Mouse (Mus musculus) heart, embryonic 15.5 days (tissue): ENCODE data around the gene Tmem202. TPM values are rescaled to one million over a fixed set of nuclear protein-coding genes. Genes with fewer than 3 reads are reported as not detected.
A peak's percentile ranks its signal among the peaks of the same experiment; 100 is the strongest.

Source experiments
- ATAC-seq: fragments of 200-750 bp; cut with Nextera tagmentation; replicated peaks from 2 replicates; pipeline ENCODE4 v1.8.0; 2017; ENCODE audit warnings: low read depth, moderate TSS enrichment; ENCODE audit not compliant: insufficient number of reproducible peaks, insufficient read depth, low FRiP score
- H3K27ac ChIP-seq: fragments of 300-500 bp; sonication (generic); 2 replicates; pipeline ENCODE4 v1.5.1; 2015; ENCODE audit warnings: mild to moderate bottlenecking, inconsistent platforms
- H3K27me3 ChIP-seq: fragments of 300-500 bp; sonication (generic); 2 replicates; pipeline ENCODE4 v1.6.1; 2015; ENCODE audit warnings: inconsistent platforms
- H3K36me3 ChIP-seq: fragments of 300-500 bp; sonication (generic); 2 replicates; pipeline ENCODE4 v1.6.1; 2015; ENCODE audit warnings: mild to moderate bottlenecking, inconsistent platforms
- H3K4me1 ChIP-seq: fragments of 300-500 bp; sonication (generic); replicated peaks from 2 replicates; pipeline ENCODE4 v1.6.1; 2015; ENCODE audit warnings: inconsistent platforms
- H3K4me2 ChIP-seq: fragments of 300-500 bp; sonication (generic); 2 replicates; pipeline ENCODE4 v1.6.1; 2015; ENCODE audit warnings: inconsistent platforms, mild to moderate bottlenecking, moderate library complexity
- H3K4me3 ChIP-seq: fragments of 300-500 bp; sonication (generic); 2 replicates; pipeline ENCODE4 v1.5.1; 2015; ENCODE audit warnings: mild to moderate bottlenecking, inconsistent platforms
- H3K9ac ChIP-seq: fragments of 300-500 bp; sonication (generic); 2 replicates; pipeline ENCODE4 v1.6.1; 2015; ENCODE audit warnings: mild to moderate bottlenecking, inconsistent platforms
- H3K9me3 ChIP-seq: fragments of 300-500 bp; sonication (generic); replicated peaks from 2 replicates; pipeline ENCODE4 v1.6.1; 2016; ENCODE audit warnings: inconsistent platforms
- WGBS: fragments of 180-500 bp; shearing (Covaris S2); methylation state at CpG from one replicate; pipeline ENCODE4 v1.1.7; 2015; ENCODE audit warnings: mixed read lengths; 5-methylcytosine and 5-hydroxymethylcytosine counted together
- polyA plus RNA-seq: library from polyadenylated mRNA; unstranded; fragments of >200 nt; fragmentation: Nextera tagmentation; extraction: Ambion mirVana; gene quantifications from 2 replicates; pipeline ENCODE4 v1.2.1, GENCODE M21; 2015

The Tmem202 gene
- 0.13 and 0.19 TPM in 2 replicates for polyA plus RNA-seq

GRCm38 (mm10) chr9:59539441-59540137, at the start of gene Tmem202, which contains the start of gene Hexa:
TSS of gene Tmem202 (minus strand) at chr9:59539847.
TSS of gene Hexa (plus strand) at chr9:59539540.
- peak within 1 kb of the TSS; percentile 62 for H3K4me3 ChIP-seq
- H3K36me3 ChIP-seq: no peaks in the 10 kb centered on the region
- under 1% methylated on average over 55 of the region's 55 CpGs for WGBS
- H3K27me3 ChIP-seq: no peaks in the 10 kb centered on the region
- H3K9me3 ChIP-seq: no peaks in the 10 kb centered on the region
- ATAC-seq: peak; percentile 88
- peaks cover 30% of the 10 kb centered on the region for H3K4me1 ChIP-seq
- peak within 1 kb of the TSS; percentile 58 for H3K27ac ChIP-seq
- H3K9ac ChIP-seq: peak within 1 kb of the TSS; percentile 63
- peak within 1 kb of the TSS; percentile 77 for H3K4me2 ChIP-seq

DNA sequence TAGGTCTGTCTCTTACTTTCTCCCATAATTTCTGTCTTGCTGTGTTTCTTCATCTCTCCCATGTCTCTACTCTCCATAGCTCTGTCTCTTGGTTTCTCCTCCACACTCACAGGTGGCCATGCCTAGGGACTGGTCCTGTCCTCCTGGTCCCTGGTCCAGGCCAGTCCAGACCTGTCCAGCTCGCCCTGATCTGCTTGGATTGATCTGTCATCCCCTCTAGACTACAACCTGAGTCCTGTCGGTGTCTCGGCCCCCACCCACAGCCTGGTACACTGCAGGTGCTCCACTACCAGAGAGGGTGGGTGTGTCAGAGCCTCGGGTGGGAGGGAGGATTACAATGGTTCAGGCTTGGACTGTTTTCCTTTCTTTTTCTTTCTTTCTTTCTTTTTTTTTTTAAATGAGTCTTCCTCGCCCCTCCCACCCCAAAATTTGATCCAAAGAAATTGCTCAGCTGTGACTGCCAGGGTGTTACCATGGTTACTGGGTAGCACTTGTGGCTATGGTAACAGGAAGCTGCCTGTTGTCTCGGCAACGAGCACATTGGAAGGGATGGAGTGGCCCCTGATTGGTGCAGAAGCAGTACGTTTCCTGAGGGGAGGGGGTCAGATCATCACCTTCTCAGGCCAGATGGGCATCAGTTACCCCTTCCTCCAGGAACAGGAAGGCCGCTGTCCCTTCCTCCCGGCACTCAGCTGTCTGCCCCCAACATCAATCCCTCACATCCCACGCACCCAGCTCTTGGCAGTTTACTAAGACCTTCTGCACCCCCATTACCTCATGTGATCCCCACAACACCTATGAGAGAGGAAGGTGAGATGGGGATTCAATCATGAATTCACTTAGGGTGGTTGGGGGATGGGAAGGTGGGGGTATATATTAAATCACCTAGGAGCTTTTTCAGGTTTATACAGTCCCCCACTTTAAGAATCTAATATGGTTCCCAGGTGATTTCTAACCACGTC, 49.3 kb upstream of the Tmem202 start:
- Histone ChIP-seq H3K27ac (no peak overlapping the region), H3K4me2 (no peak overlapping the region), H3K27me3 (peaks cover 24% of the 10 kb centered on the region), H3K36me3 (no peaks in the 10 kb centered on the region), H3K4me3 (no peak overlapping the region), H3K9me3 (no peaks in the 10 kb centered on the region), H3K4me1 (0 out of 2 replicates have a peak, but pooled peaks cover 3% of the 10 kb centered on the region), H3K9ac (no peak overlapping the region)
- 40% methylated on average over 12 of the region's 12 CpGs for WGBS
- ATAC-seq: no peak

DNA sequence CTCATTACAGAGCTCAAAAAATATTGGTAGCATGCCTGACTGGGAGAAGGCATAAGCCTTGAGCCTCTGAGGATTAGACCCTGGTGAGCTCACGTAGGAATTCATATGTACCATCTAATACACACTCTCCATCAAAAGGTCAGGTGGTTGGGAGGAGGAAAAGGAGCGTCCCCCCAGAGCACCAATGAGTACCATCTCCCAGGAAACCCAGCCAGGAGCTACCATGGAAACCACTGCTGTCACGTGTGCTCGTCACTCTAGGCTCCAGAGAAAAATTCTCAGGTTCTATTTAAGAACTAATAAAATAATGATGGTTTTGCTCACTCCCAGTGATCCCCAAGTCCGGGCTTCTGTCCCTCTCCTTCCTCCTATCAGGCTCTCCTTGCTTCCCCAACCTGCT, 48.6 kb upstream of the Tmem202 start:
- no peak overlapping the region for H3K27ac ChIP-seq
- no peak overlapping the region for H3K4me3 ChIP-seq
- ATAC-seq: no peak
- no peaks in the 10 kb centered on the region for H3K36me3 ChIP-seq
- H3K9me3 ChIP-seq: no peaks in the 10 kb centered on the region
- H3K4me1 ChIP-seq: 0 out of 2 replicates have a peak, but pooled peaks cover 3% of the 10 kb centered on the region
- peaks cover 24% of the 10 kb centered on the region for H3K27me3 ChIP-seq
- H3K4me2 ChIP-seq: no peak overlapping the region
- WGBS: 65% methylated on average over 5 of the region's 5 CpGs
- no peak overlapping the region for H3K9ac ChIP-seq

DNA sequence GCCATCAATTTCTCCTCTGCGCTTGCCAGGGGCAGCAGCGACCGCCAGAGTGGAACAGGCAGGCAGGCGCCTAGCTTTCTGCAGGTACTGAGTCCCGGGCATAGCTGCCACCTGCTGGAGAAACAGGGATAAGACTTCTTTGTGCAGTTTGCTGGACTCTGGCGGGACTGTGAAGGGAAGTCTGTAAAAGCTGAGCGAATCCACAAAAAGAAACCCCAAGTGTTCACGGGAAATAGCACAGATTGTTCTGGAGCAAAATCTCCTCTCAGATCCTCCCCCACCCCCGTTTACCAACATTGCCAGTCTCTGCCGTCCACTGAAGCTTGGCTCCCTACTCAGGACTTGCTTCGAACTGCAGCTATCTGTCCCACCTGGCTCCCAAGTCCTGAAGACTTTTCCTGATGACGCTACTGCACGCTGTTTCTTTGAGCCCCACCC, 45.2 kb upstream of the Tmem202 start:
- Histone ChIP-seq H3K4me3 (peak overlapping the region; percentile 24), H3K9ac (0 out of 2 replicates have a peak overlapping the region, but pooled peaks have one; percentile 29)
- ATAC-seq: peak; percentile 64; the same call in 1 of the 2 replicates

GRCm38 (mm10) chr9:59578505-59578867, 38.8 kb upstream of the Tmem202 start:
- H3K9ac ChIP-seq: no peak overlapping the region
- H3K4me3 ChIP-seq: peak overlapping the region; percentile 57
- H3K27me3 ChIP-seq: peaks cover 59% of the 10 kb centered on the region
- no peaks in the 10 kb centered on the region for H3K36me3 ChIP-seq
- no peaks in the 10 kb centered on the region for H3K9me3 ChIP-seq
- H3K27ac ChIP-seq: no peak overlapping the region
- peak overlapping the region; percentile 82 for H3K4me2 ChIP-seq
- peak; percentile 23; the same call in 1 of the 2 replicates for ATAC-seq
- 2% methylated on average over 20 of the region's 20 CpGs for WGBS
- peaks cover 15% of the 10 kb centered on the region for H3K4me1 ChIP-seq

More for the DNA sequence above, 45.2 kb upstream of the Tmem202 start:
- WGBS: 5% methylated on average over 13 of the region's 13 CpGs
- H3K27me3 ChIP-seq: peaks cover 44% of the 10 kb centered on the region
- H3K4me2 ChIP-seq: peak overlapping the region; percentile 61
- no peaks in the 10 kb centered on the region for H3K9me3 ChIP-seq
- no peak overlapping the region for H3K27ac ChIP-seq
- H3K36me3 ChIP-seq: no peaks in the 10 kb centered on the region
- H3K4me1 ChIP-seq: 0 out of 2 replicates have a peak, but pooled peaks cover 3% of the 10 kb centered on the region

DNA sequence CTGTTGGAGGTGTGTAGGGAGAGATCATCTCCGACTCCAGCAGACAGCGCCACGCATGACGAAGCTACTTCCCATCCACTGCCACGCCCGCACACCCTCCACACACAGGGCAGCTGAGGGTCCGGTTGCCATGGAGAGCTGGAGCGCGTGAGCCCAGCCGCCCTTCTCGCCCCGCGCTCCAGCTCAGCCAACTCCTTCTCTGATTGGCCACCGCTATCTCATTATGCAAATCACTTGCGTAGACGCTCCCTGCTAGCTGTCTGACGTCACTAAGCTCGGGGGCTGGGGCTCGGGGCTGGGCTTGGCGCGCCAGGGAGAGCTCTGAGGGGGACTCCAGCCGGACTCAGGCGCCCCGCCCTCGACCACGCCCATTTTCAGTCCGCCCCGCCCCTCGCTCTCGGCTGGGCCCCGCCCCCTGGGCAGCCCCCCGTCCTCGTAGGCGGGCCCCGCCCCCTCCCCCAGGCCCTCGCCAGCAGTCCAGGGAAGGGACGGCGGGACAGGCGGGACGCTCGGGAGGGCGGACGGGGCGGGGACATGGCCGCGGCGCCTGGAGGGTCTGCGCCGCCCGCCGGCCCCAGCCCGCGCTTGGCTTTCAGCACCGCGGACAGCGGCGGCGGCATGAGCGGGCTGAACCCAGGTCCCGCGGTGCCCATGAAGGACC, 38.3 kb upstream of the Tmem202 start, which contains the start of gene Celf6:
Gene Celf6 (plus strand): TSS at position 74 of the 661 bp plus-strand sequence.
- Histone ChIP-seq H3K9ac (no peak within 1 kb of the TSS), H3K27ac (no peak within 1 kb of the TSS), H3K9me3 (no peaks in the 10 kb centered on the region), H3K4me3 (peak within 1 kb of the TSS; percentile 57), H3K4me1 (peaks cover 15% of the 10 kb centered on the region), H3K27me3 (peaks cover 59% of the 10 kb centered on the region), H3K4me2 (peak within 1 kb of the TSS; percentile 82), H3K36me3 (no peaks in the 10 kb centered on the region)
- WGBS: under 1% methylated on average over 60 of the region's 61 CpGs
- ATAC-seq: peak; percentile 97

DNA sequence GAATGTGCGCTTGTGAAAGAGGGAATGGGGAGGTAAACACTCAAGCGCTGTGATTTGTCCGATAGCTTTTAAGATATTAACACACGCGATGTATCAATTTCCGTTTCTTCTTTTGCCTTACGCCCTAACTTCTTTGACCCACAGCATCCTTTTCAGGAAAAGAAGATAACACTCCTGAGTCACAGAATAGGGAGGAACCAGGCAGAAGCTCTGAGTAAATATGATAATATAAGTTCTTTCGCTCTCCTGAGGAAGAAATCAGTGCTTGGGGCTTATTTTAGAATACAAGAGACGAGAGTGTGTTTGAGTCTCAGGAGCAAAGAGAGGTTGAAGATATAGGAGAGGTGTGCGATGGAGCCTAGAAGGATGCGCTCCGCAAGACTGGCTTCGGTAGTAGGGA, 37.8 kb upstream of the Tmem202 start:
- WGBS: 11% methylated on average over 13 of the region's 13 CpGs
- no peaks in the 10 kb centered on the region for H3K36me3 ChIP-seq
- H3K4me2 ChIP-seq: peak overlapping the region; percentile 82
- H3K27ac ChIP-seq: no peak overlapping the region
- peaks cover 58% of the 10 kb centered on the region for H3K27me3 ChIP-seq
- no peak for ATAC-seq
- H3K4me3 ChIP-seq: peak overlapping the region; percentile 57
- H3K9me3 ChIP-seq: no peaks in the 10 kb centered on the region
- H3K4me1 ChIP-seq: peaks cover 15% of the 10 kb centered on the region
- H3K9ac ChIP-seq: no peak overlapping the region

DNA sequence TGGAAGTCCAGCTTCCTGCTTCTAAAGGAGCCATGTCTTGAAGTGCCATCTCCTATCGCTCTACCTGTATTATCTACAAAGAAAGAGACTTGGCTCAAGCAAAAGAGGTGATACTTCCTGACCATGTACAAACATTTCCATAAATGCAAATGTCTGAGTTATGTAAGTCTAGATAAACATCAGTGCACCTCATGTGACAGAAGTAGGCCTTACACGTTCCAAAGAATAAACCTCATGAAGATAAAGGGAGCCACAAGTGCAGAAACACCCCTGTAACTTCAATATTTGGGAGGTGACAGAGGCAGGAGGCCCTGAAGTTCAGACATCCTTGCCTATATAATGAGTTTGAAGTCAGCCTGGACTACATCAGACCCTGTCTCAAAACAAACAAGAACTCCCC, 32.2 kb upstream of the Tmem202 start:
- Histone ChIP-seq H3K4me3 (no peak overlapping the region), H3K27me3 (peaks cover 10% of the 10 kb centered on the region), H3K27ac (no peak overlapping the region), H3K4me2 (no peak overlapping the region), H3K36me3 (no peaks in the 10 kb centered on the region), H3K4me1 (no peaks in the 10 kb centered on the region), H3K9ac (no peak overlapping the region), H3K9me3 (no peaks in the 10 kb centered on the region)
- ATAC-seq: no peak
- 79% methylated on average over 2 of the region's 2 CpGs for WGBS

GRCm38 (mm10) chr9:59567111-59567510, 27.5 kb upstream of the Tmem202 start:
- Histone ChIP-seq H3K4me1 (no peaks in the 10 kb centered on the region), H3K9me3 (no peaks in the 10 kb centered on the region), H3K36me3 (peaks cover 29% of the 10 kb centered on the region; the same call in 1 of the 2 replicates), H3K9ac (no peak overlapping the region), H3K27me3 (no peaks in the 10 kb centered on the region; the same call in 1 of the 2 replicates), H3K4me2 (no peak overlapping the region), H3K27ac (no peak overlapping the region), H3K4me3 (no peak overlapping the region)
- 29% methylated on average over 6 of the region's 6 CpGs for WGBS
- ATAC-seq: peak; percentile 67; the same call in 1 of the 2 replicates

GRCm38 (mm10) chr9:59565600-59565999, 26.0 kb upstream of the Tmem202 start:
- Histone ChIP-seq H3K4me2 (no peak overlapping the region), H3K9me3 (no peaks in the 10 kb centered on the region), H3K36me3 (peaks cover 43% of the 10 kb centered on the region), H3K4me3 (no peak overlapping the region), H3K27ac (no peak overlapping the region), H3K9ac (no peak overlapping the region), H3K4me1 (no peaks in the 10 kb centered on the region), H3K27me3 (no peaks in the 10 kb centered on the region; the same call in 1 of the 2 replicates)
- 12% methylated on average over 4 of the region's 4 CpGs for WGBS
- ATAC-seq: no peak
